Mouse (Mus musculus) stomach, postnatal 0 days (tissue): ENCODE measurements around the gene Ccdc9.

Experiments used
- CTCF ChIP-seq: IDR thresholded peaks from 2 replicates; pipeline ENCODE4 v1.5.1; 2016; ENCODE audit warnings: antibody characterized with exemption, low read depth, mild to moderate bottlenecking, moderate library complexity
- EP300 ChIP-seq: optimal IDR thresholded peaks from 2 replicates; pipeline ENCODE3; 2016; ENCODE audit warnings: antibody characterized with exemption

- TF ChIP-seq EP300 (no peak), CTCF (peak; percentile 79)
These were observed 23.5 kb upstream of the Ccdc9 start for GRCm38 (mm10) chr7:16310020-16310520.
